Mouse (Mus musculus): ENCODE data around the gene Adgrf1.

DNA sequence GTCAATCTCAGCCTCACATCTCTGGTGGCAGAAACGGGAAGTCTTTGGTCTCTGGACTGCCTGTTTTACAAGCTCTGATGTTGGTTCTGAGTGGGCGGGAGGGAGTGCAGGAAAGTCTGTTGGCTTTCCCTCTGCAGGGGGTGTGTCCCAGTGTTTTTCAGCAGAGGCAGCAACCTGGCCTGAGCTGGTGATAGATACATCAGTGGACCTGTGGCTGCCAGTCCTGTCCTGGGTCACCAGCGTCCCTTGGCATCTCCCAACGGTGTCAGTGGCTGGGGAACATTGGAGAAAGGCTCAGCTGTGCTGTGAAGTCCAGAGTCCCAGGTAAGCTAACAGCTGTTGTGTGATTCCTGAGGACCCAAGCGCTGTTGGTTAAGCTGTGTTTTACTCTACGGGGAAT lies at the start of gene Adgrf1:
- TF ChIP-seq GATA2 (IDR thresholded peaks at IDR 0.05; ENCODE audit: borderline replicate concordance, low read depth, low read length) (no peak), GATA1 (IDR thresholded peaks at IDR 0.05; ENCODE audit: borderline replicate concordance, low read length) (no peak), CTCF (IDR thresholded peaks at IDR 0.05; ENCODE audit: low read depth, low read length) (no peak), POLR2AphosphoS5 (IDR thresholded peaks at IDR 0.05; ENCODE audit: insufficient replicate concordance, low read depth, low read length) (no peak), TAL1 (conservative IDR thresholded peaks at IDR 0.05; ENCODE audit: low read depth, low read length) (no peak)
